Mouse (Mus musculus): ENCODE data around the gene Gm20835.
"Not testable (repeated sequence)": the region's sequence is repeated elsewhere in the genome, so short reads cannot be mapped to it uniquely, and the experiment has no call there.

Gm20835 gene

DNA sequence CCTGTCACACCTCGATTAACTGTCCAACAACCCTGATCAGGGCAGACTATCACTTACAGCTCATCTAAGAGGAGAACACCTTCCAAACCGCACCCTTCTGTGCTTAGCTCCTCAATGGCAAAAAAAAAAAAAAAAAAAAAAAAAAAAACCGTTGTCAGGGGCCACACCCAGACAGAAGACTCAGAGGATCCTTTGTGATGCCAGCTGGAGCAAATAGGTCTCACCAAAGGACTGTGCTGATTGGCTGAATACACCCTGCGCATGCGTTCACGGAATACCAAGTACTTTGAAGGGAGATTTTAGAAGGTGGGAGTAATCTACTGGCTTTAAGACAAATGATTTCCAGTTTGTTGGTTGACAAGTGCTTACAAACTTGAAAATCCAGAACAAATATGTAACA, at the start of gene Gm20835:
Gm20835 (minus strand) TSS at position 101 of the 400 bp plus-strand sequence.
- not testable (repeated sequence) for DNase-seq (ENCODE audit: extremely low spot score, low read depth, low spot score)

Measured in hindlimb bud, embryonic 11.5 days (tissue).